Mouse (Mus musculus): ENCODE results near the gene Eif4e.

Eif4e gene

GRCm38 (mm10) chr3:138526073-138526915 lies at the start of gene Eif4e:
Gene Eif4e, plus strand, starts transcription at chr3:138526179.
- no peak for DNase-seq (ENCODE audit: low read depth, low spot score)

DNA sequence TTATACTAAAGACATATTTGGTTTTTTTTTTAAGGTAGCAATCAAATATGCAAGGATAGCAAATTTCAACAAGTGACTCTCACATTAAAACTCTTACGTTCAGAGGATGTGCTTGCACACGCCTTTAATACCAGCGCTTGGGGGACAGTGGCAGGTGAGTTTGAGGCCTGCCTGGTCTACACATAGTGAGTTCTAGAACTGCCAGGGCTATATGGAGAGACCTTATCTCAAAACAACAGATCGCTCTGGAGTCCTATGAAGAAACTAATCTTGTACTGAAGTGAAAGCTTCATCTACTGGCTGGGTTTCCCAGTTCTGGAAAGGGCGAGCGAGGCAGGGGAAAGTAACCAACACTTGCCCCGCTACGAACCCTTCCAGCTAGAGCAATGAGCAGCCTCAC lies 46.5 kb upstream of the Eif4e start:
- no peak for DNase-seq (ENCODE audit: low read depth, low spot score)

GRCm38 (mm10) chr3:138481526-138482284 lies 44.3 kb upstream of the Eif4e start:
- no peak for DNase-seq (ENCODE audit: low read depth, low spot score)

DNA sequence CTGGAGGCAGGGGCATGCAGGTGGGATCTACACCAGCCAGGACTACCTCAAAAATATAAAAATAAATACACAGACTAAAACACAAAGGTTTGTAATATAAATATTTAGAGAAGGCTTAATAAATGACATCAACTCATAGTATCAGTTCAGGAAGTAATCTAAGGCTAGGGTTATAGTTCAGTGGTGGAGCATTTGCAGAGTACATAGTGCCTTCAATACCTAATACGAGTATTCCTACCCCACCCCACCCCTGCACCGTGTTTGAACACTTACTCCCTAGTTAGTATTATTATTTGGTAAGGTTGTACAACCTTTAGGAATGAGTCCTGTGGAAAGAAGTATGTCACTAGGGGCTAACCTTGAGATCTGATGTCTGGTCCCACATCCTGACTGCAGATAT lies 42.7 kb upstream of the Eif4e start:
- DNase-seq (ENCODE audit: low read depth, low spot score): no peak

DNA sequence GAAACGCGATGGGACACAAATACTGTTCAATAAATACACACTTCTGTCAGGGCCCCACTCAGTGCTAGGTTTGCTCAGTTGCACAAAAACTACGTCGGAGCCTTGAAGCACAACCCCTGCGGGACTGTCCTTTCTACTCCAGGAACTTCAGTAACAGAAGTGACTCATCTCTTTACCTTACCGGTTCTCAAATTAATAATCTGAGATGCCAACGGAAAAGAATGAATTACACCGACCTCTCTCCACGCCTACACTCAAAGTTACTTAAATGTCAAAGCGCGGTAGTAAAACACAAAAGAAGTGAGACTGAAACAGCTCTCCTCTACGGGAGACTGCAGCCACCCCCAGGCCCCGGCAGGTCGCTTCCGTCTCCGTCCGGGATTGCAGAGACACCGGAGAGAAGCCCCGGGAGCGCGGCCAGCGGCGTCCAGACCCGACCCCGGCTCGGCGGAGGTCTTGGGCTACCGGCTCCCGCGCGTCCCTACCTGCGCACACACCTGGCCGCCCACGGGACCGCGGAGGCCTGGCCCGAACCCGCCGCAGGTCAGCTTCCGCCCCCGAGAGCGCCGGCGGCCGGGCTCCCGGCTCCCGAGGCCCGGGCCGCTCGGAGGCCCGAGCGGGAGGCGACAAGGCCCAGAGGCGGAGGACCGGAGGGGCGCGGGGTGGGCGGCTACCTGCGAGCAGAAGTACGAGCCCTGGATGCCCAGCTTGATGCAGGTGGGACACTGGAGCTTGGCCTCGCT lies 37.2 kb upstream of the Eif4e start:
- DNase-seq (ENCODE audit: low read depth, low spot score): no peak

DNA sequence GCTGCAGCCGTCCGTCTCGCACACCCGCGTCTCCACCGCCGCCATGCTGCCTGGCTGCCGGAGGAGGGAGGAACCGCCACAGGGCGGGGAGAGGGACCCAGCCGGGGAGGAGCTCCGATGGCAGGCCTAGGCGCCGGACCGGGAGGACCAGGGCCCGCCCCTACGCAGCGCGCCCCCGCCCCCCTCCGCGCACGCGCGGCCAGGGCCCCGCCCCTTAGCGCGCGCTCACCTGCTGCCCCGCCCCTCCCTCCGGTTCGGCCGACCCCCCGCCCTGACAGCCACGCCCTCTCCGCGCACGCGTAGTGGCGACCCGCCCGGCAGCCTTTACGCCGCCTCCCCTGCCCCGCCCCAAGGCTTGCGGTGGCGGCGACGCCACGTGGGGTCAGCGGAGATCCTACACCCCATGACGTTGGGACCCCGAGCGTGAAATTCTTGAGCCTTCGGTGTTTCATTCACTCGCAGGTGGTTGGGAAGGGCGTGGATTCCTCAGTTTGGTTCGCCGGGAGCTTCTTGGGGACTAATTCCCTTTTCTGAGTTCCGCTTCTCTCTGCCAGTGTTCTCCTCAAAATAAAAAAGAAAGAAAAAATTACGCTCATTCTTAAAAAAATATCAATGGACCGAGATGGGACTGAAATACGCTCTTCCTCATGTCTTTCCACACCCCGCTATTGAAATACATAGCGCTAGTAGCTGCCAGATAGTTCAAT lies 36.5 kb upstream of the Eif4e start, which contains the start of gene Metap1:
Metap1 (minus strand) TSS at position 189 of the 707 bp plus-strand sequence.
- DNase-seq (ENCODE audit: low read depth, low spot score): peak; percentile 89

GRCm38 (mm10) chr3:138490034-138490337 lies 36.0 kb upstream of the Eif4e start:
- DNase-seq (ENCODE audit: low read depth, low spot score): no peak

DNA sequence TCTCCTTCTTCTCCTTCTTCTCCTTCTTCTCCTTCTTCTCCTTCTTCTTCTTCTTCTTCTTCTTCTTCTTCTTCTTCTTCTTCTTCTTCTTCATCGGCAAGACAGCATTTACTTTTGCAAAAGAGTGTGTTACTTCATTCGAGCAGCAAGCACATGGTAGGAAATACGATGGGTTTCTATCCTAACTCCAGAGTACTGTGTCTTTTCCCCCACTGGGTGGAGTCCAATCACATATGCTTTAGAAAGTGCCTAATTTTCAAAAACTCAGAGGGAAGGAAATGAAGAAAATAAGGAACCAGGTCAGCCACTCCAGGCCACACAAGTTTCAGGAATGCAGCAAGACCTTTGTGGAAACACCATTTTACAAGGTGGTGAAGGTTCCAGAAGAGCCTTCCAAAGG lies 32.3 kb upstream of the Eif4e start:
- DNase-seq (ENCODE audit: low read depth, low spot score): no peak

GRCm38 (mm10) chr3:138494565-138494964 lies 31.4 kb upstream of the Eif4e start:
- no peak for DNase-seq (ENCODE audit: low read depth, low spot score)

DNA sequence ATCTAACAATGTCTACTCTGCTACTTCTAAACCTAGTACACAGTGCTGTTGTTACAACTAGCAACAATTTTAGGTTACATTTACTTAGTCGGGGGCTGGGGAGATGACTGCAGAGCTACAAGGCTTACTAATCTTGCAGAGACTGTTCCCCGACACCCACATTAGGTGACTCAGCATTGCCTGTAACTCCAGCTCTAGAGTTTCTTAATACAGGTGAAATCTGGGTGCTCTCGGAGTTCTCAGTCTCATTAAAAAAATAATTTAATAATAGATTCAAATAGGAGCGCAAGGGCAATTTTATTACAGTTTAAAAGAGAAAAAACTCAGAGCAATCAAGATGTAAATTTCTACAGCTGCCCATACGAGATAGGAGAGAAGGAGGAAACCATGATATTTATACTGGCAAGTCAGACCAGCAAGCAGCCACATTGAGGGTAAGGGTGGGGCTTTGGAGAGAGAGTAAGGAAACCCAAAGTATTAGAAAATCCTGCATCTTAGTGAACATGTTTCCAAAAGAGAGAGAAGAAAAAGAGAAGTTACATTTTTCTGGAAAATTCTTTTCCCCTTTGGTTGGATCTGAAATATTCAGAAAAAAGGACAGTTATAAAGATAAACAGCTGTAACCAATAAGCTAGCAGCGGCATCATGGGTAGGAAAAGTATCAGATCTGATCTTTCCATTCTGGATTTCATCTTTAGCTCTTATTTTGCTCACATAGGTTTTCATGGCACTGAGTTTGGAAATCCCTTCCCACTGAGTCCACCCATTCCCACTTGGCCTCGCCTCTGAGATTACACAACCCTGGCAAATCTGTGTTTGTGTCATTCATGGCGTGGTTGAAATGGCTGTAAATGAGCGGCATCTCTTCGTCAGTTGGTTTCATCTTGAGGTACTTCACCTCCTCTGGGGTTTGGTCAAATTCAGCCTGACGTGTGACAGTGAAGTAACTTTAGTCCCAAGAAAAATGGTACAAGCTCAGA lies 30.5 kb upstream of the Eif4e start:
- no peak for DNase-seq (ENCODE audit: low read depth, low spot score)

- no peak for DNase-seq (ENCODE audit: low read depth, low spot score)
Measured at GRCm38 (mm10) chr3:138498731-138499130, 27.2 kb upstream of the Eif4e start.

DNA sequence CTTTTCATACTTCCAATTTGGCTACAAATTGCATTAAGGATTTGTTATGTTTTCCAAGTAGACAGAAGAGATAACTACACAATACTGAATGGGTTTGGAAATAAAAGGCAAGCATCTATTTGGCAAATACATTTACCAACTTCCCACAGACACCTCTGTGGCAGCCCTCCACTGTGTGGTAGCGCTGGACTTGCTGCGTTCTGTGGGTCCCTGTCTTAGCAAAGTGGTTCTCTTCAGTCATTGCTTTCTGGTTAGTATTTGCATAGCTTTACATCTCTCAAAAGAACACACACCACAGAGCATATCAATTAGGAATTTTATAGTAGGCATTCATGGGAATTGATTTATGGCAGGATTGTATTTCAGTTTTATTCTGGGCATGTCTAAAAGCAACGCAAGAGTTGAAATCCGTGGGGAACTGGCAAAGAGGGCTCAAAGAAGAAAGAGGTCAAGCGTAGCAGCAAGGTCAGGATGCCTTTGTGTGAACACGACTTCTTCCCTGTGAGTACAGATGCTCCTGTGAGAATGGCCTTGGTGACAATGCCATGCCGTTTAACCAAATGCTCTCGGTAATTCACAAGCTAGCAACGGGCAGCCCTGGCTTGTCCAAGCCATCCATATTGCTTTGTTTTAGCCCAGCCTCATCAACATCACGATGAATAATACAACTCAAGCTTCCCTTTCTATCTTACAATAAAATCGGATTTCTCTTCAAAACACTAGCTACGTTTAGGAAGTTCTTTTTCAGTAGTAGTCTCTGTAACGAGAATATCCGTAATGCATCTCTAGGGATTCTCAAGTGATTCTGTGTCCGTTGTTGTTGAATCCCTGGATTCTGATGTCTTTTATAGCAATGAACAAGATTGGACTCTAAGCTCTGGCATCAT lies 25.9 kb upstream of the Eif4e start:
- peak; percentile 66 for DNase-seq (ENCODE audit: low read depth, low spot score)

DNA sequence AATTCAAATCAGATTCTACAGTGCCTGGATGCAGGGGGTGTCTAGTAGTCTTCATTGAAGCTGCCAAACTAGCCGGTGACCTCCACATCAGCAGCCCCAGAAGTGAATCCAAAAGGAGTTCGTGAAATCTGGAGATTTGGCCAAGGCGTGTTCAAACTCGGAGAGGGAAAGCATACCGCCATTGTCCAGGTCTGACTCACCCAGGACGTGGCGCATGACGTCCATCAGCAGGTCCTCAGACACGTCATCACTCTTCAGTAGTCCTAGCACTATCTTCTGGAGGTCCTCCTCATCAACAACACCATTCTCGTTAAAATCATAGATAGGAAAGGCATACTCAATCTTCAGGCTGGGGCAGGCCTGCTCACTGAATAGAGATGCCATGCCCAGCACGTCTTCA lies 22.2 kb upstream of the Eif4e start:
- no peak for DNase-seq (ENCODE audit: low read depth, low spot score)

GRCm38 (mm10) chr3:138506749-138507148 lies 19.2 kb upstream of the Eif4e start:
- DNase-seq (ENCODE audit: low read depth, low spot score): no peak

GRCm38 (mm10) chr3:138509581-138509980 lies 16.4 kb upstream of the Eif4e start:
- DNase-seq (ENCODE audit: low read depth, low spot score): no peak

GRCm38 (mm10) chr3:138510471-138510870 lies 15.5 kb upstream of the Eif4e start:
- DNase-seq (ENCODE audit: low read depth, low spot score): no peak

GRCm38 (mm10) chr3:138513243-138513642 lies 12.7 kb upstream of the Eif4e start:
- no peak for DNase-seq (ENCODE audit: low read depth, low spot score)

- no peak for DNase-seq (ENCODE audit: low read depth, low spot score)
Measured at GRCm38 (mm10) chr3:138514749-138515148, 11.2 kb upstream of the Eif4e start.

DNA sequence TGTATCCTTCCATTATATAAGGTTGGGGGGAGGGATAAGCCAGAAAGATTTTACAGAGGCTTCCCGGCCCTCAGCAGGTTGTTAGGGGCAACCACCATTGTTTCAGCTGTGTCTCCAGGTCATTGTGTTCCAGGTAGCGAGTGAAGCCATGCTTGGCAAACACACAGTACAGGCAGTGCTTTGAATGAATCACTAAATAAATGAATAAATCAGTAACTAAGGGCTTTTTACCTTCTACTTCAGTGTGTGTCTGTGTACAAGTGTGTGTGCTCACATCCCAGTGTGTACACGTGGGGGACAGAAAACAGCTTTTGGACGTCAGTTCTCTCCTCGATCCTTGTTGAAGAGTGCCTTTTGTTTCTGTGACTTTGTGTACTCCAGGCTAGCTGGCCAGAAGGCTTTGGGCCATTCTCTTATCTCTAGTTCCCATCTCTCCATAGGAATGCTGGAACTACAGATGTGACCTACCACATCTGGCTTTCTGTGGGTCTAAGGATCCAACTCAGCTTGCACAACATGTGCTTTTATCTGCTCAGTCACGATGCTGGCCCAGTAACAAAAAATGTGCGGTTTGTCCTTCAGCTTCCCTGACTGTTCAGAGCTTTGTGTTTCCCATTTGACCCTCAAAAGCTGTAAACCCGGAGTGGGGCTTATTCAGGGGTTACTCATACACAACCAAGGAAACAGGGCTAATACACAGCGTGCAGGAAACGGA lies 10.2 kb upstream of the Eif4e start:
- DNase-seq (ENCODE audit: low read depth, low spot score): no peak
